Mouse (Mus musculus): ENCODE measurements around the gene Syngr3.
"Not testable (repeated sequence)": the region's sequence is repeated elsewhere in the genome, so short reads cannot be mapped to it uniquely, and the experiment has no call there.

The Syngr3 gene

DNA sequence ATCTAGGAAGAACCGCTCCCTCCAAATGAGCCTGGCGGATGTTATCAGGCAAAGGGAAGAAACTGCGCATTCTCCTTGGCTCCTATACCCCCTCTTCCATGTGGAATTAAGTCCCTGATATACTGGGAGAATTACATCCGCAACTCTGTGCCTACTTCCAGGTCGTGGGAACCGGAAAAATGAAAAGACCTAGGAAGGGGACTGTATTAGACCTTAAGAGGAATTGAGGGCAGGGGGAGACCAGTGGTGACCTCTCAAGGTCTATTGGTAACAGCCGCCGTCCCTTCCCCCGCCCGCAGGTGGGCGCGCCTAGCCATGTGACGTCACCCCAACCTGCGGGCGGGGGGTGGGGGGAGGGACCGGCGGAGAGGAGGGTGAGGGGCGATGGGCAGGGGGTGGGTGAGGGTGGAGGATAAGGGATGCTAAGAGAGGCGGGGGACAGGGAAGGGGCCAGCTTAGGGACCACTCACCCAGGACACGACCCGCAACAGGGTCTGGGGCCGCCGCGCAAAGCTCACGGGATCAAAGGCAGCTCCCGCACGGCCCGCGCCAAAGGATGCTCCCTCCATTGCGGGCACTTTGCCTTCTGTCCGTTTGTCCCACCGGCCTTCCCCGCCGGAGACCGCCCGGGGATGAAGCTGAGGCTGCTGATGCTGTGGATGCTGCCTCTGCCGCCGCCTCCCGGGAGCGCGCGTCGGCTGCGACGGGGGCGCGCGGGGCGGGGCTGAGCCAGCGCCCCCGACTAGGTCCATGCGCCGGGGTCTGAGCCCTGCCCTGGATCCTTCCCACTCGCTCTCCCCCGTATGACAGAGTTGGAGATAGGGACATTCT, at the start of gene Syngr3:
Syngr3 (minus strand) TSS at position 705 of the 831 bp plus-strand sequence.
- in situ Hi-C loops (cut with MboI, MseI) = no loop called here

DNA sequence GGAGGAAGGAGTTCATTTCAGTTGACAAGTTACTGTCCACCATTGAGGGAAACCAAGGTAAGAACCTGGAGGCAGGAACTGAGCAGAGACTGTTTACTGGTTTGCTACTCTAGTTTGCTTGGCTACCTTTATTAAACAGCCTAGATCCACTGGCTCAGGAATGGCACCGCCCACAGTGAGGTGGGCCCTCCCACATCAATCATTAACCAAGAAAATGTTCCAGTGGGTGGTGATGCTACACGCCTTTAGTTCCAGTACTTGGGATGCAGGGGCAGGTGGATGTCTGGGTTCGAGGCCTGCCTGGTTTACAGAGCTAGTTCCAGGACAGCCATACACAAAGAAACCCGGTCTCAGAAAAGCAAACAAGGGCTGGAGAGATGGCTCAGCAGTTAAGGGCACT, 48.5 kb upstream of the Syngr3 start:
- in situ Hi-C loops (cut with MboI, MseI) = no loop called here

DNA sequence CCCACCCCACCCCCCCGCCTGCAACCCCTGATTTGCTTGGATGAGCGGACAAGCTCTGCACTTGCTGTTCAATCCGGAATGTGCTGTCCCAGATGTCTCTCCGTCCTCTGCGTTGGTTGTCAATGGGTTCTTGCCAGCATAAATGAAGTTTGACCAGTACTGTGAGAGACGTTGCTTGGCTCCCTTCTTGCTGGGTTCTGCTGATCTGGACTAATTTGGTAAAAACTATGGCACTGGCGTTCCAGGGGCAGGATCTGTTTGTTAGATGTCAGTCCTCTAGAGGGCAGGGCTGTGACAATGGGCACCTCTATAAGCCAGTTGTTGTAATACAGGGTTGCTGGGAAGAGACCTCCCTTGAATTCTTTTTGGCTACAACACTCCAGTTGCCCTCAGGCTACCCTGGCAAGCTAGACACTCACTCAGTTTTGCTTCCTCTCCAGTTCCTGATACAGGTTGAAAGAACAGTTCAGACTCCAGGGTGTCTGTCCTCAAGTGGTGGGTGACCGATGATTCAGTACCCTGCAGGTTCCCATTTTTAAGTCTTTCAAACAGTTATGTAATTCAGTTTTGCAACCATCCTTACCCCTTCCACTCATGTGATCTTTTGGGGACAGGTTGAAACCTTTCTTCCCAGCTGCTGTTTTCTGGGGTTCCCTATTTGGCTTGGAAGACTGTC, 47.5 kb upstream of the Syngr3 start:
- in situ Hi-C loops (cut with MboI, MseI) = no loop called here

DNA sequence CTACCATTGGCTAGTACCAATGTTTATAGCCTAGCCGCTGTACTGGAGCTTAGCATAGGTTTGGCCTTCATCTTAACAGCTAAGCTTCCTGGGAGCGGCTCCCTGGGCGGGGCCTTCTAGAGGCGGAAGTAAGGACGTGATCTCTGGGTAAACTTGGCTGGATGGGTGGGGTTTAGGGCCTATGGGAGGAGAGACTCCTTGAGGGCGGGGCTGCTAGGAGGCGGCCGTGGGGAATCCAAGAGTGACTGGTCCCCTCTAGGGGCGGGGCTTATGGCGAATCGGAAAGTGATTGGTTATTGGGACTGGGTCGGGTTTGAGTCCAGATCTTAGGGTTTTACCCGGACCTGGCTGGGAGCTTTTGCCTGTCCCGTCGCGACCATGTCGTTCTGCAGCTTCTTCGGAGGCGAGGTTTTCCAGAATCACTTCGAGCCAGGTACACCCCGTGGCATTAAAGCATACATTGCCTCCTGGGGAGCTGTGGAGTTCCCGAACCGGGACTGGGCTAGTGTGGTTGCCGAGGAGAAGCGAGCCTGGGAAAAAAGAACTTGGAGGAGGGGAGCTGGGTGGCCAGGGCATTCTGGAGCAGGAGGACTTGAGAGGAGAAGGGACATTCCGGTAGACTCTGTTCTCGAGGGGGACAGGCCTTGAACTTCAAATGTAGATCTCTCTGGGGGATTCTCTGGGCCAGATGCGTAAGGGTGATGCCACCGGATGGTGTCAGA, 46.7 kb upstream of the Syngr3 start, which contains the start of gene Msrb1:
Msrb1 (plus strand) TSS at position 313 of the 722 bp plus-strand sequence.
- in situ Hi-C loops (cut with MboI, MseI) = no loop called here

DNA sequence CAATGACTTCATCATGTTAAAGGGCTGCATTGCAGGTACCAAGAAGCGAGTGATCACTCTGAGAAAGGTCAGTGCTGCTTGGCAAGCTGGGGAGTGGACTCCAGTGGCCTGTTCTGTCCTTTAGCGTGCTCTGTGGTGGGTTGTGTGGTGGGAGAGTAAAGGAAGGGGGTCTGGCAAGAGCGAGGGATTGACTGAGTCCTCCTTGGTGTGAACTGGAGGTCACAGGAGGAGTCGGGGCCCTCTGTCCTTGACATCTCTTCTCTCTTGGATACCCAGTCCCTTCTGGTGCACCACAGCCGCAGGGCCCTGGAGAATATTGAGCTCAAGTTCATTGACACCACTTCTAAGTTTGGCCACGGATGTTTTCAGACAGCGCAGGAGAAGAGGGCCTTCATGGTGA, 45.7 kb upstream of the Syngr3 start:
- in situ Hi-C loops (cut with MboI, MseI) = no loop called here

DNA sequence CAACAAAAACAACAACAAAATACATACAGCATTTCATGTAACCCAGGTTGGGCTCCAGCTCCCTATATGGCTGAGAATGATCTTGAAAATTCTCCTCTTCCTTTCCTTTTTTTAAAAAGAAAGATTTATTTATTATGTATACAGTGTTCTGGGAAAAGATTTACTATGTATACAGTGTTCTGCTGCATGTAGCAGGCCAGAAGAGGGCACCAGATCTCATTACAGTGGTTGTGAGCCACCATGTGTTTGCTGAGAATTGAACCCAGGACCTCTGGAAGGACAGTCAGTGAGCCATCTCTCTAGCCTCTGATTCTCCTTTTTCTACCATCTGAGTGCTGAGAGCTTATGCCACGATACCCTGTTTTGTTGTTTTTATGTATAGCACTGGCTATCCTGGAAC, 44.8 kb upstream of the Syngr3 start:
- in situ Hi-C loops (cut with MboI, MseI) = no loop called here

DNA sequence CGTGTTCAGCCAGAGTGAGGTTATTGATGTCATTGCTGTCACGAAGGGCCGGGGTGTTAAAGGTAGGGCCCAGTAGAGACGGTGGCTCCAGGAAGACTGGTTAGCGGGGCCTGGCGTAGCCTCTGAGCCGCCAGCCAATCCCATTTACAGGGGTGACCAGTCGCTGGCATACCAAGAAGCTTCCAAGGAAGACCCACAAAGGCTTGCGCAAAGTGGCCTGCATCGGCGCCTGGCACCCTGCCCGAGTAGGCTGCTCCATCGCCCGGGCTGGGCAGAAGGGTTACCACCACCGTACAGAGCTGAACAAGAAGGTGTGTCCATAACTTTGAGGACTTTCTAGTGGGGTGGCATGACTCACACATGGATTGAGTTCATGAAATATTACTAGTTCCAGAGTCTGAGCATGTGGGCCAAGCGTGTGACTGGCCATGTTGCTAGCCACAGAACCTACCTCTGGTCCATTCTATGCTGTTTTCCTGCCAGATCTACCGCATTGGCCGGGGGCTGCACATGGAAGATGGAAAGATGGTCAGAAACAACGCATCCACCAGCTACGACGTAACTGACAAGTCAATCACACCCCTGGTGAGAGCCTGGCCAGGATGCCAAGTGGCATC, 43.8 kb upstream of the Syngr3 start:
- in situ Hi-C loops (cut with MboI, MseI) = no loop called here

DNA sequence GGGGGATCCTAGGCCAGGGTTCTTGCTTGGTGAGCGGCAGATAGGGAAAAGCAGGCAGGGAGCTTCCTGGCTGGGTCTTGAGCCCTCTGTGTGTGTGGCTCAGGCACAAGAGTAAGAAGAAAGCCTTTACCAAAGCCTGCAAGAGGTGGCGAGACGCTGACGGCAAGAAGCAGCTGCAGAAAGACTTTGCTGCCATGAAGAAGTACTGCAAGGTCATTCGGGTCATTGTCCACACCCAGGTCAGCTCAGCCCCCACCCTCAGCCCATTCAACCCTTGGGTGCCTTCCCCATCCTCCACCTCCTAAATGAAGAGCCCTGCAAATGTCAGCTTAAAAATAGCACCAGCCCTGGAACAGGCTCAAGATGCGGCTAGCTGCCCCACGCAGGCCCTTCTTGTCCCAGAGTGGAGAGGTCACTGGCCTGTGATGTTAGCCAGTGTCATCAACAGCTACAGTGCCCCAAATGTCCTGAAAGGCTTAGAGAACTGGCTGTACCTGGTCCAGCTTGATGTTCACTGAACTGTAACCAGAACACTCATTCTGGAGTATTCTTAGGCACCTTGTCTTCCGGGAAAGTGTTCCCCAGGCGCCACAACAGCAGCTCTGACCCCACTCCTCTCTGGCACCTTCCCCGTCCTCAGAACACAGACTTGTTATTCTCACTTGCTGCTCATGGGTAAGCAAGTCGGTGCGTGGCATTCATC, 42.6 kb upstream of the Syngr3 start:
- in situ Hi-C loops (cut with MboI, MseI) = no loop called here

DNA sequence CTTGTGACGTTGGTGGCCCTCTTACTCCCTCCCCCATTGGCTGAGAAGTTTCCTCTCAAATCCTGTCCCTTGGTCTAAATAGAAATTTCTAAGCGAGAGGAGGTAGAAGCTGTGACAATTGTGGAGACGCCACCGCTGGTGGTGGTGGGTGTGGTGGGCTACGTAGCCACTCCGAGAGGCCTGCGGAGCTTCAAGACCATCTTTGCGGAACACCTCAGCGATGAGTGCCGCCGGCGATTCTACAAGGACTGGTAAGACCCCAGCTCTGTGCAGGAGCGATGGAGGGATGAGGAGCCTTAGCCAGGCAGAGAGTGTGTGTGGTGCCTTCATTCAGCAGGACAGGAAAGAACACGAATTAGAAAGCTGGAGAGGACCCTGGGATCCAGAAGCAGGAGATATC, 41.0 kb upstream of the Syngr3 start:
- in situ Hi-C loops (cut with MboI, MseI) = no loop called here

DNA sequence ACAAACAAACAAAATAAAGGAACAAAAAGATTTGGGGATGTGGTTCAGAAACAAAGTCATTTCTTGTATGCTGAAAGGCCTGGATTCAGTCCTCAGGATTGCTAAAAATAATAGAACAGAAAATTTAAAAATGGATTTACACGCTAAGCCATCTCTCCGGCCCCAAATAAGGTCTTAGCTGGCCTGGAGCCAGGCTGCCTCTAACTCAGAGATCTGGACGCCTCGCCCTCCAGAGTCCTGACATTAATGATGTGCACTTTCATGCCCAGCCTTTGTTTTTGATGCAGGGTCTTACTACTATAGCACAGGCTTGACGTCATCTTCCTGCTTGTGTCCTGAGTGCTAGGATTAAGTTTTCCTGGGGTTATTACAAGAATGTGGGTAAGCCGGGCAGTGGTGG, 39.3 kb upstream of the Syngr3 start:
- in situ Hi-C loops (cut with MboI, MseI) = no loop called here

DNA sequence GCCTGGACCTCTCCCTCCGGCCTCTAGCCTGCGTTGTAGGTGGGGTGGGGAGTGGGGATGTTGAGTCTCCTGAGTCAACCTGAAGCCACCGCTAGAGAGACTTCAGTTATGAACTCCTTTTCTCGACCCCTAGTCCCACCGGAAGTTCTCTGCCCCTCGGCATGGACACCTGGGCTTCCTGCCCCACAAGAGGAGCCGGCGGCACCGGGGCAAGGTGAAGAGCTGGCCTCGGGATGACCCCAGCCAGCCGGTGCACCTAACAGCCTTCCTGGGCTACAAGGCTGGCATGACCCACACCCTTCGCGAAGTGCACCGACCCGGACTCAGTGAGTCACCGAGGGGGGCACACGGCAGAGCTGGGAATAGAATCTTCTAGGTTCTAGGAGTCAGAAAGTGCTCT, 38.4 kb upstream of the Syngr3 start:
- in situ Hi-C loops (cut with MboI, MseI) = no loop called here

DNA sequence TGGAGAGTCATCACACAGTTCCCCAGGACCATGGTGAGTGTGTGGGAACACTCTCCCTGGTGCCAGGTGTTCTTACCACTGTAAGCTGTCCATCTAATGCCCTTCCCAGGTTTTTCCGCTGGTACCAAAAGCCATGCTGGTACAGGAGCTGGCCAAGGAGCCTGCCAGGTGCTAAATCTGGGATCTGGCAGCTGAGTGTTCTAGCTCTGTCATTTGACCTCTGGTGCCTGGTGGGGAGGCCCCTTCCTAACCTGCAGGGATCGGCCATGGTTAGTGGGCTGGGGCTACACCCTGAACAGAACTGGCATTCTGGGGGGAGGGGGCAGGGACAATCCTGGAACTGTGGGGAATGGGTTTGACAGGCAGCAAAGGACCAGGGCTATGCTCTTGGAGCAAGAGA, 37.9 kb upstream of the Syngr3 start, which contains the start of gene Rpl3l:
Rpl3l (plus strand) TSS at position 203 of the 400 bp plus-strand sequence.
- in situ Hi-C loops (cut with MboI, MseI) = no loop called here

DNA sequence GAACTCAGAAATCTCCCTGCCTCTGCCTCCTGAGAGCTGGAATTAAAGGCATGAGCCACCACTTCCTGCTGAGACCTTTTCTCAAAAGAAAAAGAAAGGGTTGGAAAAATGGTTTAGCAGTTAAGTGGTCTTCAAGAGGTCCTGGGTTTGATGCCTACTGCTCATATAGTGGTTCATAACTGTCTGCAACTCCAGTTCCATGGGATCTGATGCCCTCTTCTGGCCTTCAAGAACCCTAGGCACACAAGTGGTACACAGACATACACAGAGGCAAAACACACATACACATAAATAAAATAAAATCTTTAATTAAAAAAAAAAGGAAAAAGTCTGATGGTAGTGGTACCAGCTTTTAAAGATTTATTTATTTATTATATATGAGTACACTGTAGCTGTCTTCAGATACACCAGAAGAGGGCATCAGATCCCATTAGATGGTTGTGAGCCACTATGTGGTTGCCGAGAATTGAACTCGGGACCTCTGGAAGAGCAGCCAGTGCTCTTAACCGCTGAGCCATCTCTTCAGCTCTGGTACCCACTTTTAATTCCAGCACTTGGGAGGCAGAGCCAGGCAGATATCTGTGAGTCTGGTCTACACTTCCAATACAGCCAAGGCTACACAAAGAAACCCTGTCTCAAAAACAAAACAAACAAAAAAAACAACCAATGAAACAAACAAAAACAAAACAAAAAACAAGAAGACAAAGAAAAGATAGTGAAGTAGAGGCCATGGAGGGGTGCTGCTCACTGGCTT, 36.1 kb upstream of the Syngr3 start:
- in situ Hi-C loops (cut with MboI, MseI) = no loop called here

DNA sequence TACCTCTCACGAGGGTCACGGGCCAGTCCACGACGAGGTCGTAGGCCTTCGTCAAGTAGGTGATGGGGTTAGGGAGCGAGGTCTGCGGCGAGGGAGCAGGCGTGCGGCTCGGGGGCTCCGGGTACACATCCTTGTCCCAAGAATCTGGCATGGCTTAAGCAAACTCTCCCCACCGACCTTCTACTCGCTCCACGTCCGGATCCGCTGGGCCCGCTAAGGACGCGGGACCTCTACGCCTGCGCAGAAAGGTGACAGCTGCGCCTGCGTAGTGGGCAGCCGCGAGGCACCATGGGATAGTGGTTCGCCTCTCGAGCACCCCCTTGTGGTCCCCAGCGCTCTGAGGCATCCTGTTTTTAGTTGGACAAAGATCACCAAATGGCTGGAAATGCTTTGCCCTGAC, 34.4 kb upstream of the Syngr3 start, which contains the start of gene Ndufb10:
Ndufb10 (minus strand) TSS at position 295 of the 400 bp plus-strand sequence.
- in situ Hi-C loops (cut with MboI, MseI) = no loop called here

DNA sequence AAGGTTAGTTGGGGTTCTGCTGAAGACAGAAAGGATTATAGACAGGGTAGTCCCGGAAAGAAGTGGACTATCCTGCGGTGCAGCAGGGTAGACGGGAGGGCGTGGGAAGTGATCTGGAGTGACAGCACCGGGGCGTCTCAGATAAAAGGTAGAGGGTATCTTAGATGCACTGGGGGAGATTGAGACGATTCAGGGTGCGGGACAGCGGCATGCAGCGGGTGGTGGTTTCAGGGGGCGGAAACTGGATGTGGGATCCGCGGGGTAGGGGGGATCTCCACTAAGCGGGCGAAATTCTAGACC, 34.1 kb upstream of the Syngr3 start:
- in situ Hi-C loops (cut with MboI, MseI) = no loop called here

DNA sequence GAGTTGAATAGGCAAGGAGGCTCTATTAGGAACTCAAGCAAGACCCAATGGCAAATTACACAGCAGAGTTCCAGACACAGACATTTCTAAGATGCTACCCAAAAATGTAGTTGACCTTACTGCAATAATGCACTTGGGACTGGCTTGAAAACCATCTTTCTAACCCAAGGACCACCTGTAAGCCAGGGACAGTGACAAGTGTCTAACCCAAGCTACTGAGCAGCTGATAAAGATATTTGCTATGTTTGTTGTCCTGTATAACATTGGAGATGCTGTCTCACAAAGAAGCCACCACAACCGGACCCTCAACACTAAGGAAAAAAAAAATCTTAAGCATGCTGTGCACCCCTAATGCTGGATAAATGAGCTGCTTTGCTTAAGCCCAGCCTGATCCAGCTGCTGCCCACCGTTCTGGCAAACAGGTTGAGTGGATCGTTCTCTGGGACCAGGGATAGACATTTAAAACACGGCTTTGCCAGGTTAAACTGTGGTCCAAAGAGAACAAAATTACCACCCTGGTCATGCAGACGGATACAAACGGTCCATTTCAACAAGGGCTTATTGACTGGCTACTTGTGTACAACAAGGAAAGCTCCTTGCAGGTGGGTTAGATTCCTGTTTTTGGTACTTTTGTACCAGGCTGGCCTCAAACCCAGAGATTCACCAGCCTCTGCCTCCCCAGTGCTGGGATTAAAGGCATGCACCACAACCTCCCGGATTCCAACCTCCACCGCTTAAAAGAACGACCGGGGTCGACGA, 33.5 kb upstream of the Syngr3 start:
- in situ Hi-C loops (cut with MboI, MseI) = no loop called here

DNA sequence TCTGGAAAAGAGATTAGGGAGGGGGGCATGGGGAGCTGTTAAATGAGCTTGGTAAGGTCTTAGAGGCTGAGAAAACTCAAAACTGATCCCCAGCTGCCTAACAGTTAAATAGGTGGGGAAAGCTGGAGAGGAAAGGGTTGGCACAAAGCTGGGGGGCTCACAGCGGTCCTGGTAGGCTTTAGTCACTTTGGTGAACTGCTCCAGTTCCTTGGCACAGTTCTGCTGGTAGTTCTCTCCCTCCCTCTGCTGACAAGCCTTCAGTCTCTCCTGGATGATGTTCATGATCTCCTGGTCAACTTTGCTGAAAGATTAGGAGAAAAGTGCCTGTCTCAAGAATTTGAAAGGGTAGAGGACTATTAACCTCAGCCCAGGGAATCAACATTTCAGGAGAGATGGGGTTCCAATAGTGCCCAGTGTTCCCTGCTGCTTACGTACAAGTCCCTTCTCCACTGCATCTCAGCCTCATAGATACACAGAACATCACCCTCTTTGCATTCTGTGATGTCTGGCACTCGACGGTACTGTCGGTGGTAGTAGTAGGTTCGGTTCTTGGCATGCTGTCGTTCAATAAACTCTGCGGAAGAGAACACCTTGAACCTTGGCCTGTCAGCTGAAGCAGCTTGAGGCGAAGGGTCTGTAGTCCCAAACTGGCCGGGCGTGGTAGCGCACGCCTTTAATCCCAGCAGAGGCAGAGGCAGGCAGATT, 32.6 kb upstream of the Syngr3 start:
- in situ Hi-C loops (cut with MboI, MseI) = no loop called here

DNA sequence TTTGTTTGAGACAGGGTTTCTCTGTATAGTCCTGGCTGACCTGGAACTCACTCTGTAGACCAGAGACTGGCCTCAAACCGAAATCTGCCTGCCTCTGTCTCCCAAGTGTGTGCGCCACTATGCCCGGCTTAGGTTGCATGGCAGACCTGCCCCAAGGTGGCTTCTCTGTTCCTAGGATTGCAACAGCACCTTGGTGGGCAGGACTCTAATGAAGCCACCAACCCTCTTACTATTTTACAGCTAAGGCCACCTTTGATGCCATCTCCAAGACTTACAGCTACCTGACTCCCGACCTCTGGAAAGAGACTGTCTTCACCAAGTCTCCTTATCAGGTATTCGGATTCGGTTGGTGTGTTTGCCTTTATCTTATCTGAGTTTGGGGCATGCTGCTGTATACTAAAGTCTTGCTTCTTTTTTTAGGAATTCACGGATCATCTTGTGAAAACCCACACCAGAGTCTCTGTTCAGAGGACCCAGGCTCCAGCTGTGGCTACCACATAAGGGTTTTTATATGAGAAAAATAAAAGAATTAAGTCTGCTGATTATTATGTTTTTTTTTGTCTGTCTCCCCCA, 31.7 kb upstream of the Syngr3 start:
- in situ Hi-C loops (cut with MboI, MseI) = not testable (repeated sequence)

DNA sequence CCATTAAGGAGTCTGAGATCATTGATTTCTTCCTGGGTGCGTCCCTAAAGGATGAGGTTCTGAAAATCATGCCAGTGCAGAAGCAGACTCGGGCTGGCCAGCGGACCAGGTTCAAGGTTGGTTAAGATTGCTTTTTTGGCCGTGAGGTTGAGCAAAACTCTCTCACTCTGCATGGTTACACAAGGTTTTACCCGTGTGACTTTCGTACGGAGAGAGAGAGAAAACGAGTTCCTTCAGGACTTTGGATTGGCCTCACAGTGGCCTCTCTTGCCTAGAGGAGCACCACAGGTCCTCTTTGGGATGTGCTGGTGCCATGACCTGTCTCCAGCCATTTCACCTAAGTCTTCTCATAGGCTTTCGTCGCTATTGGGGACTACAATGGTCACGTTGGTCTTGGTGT, 30.9 kb upstream of the Syngr3 start:
- in situ Hi-C loops (cut with MboI, MseI) = not testable (repeated sequence)

Measured in regulatory T cell (primary cell).